Mouse (Mus musculus) heart, postnatal 14 days (tissue): ENCODE data around the gene Col4a2. TPM values are rescaled to one million over a fixed set of nuclear protein-coding genes. Genes with fewer than 3 reads are reported as not detected.

Source experiments
- DNase-seq, 2 experiments: peaks; one replicate each; pipeline ENCODE4 v3.0.0; 2021 to 2022
- intact Hi-C: fragments of 180-260 bp; cut with DNase I; formaldehyde crosslinking; loops from one replicate; pipeline ENCODE4 v1.15.1; 2025
- total RNA-seq, 2 experiments: library from RNA; stranded (reverse); gene quantifications; 2 replicates each; pipeline ENCODE4 v1.2.3; 2021

Col4a2 gene
- total RNA-seq, 2 experiments from 2014 or later: 570 to 571 TPM

GRCm38 (mm10) chr8:11319405-11319804 is 6.8 kb downstream of the Col4a2 start:
- intact Hi-C loops: no loop called here
- peak in 1 of 2 experiments; percentile 22 for DNase-seq

- no peak for DNase-seq
- intact Hi-C loops: no loop called here
Measured at GRCm38 (mm10) chr8:11321841-11322240, 9.2 kb downstream of the Col4a2 start.

- DNase-seq: peak in 1 of 2 experiments; percentile 35
- intact Hi-C loops: no loop called here
Measured at GRCm38 (mm10) chr8:11322724-11323585, 10.3 kb downstream of the Col4a2 start.

GRCm38 (mm10) chr8:11323681-11324080 is 11.1 kb downstream of the Col4a2 start:
- intact Hi-C loops: no loop called here
- DNase-seq: peak in 1 of 2 experiments; percentile 17

GRCm38 (mm10) chr8:11324801-11325395 is 12.3 kb downstream of the Col4a2 start:
- peak in 1 of 2 experiments; percentile 23 for DNase-seq
- intact Hi-C loops: no loop called here

GRCm38 (mm10) chr8:11327298-11327697 is 14.7 kb downstream of the Col4a2 start:
- peak in 1 of 2 experiments; percentile 29 for DNase-seq
- intact Hi-C loops: no loop called here

GRCm38 (mm10) chr8:11327722-11328417 is 15.3 kb downstream of the Col4a2 start:
- intact Hi-C loops: no loop called here
- DNase-seq: peak in 1 of 2 experiments; percentile 5

GRCm38 (mm10) chr8:11331561-11331960 is 19.0 kb downstream of the Col4a2 start:
- intact Hi-C loops: no loop called here

GRCm38 (mm10) chr8:11333746-11334145 is 21.1 kb downstream of the Col4a2 start:
- intact Hi-C loops: no loop called here
- DNase-seq: no peak

More at GRCm38 (mm10) chr8:11331561-11331960, 19.0 kb downstream of the Col4a2 start:
- DNase-seq: peak; percentile 57 to 72

GRCm38 (mm10) chr8:11334493-11334892 is 21.9 kb downstream of the Col4a2 start:
- intact Hi-C loops: no loop called here
- DNase-seq: peak in 1 of 2 experiments; percentile 11

GRCm38 (mm10) chr8:11335238-11335637 is 22.6 kb downstream of the Col4a2 start:
- intact Hi-C loops: no loop called here
- no peak for DNase-seq

GRCm38 (mm10) chr8:11336346-11336745 is 23.7 kb downstream of the Col4a2 start:
- intact Hi-C loops: no loop called here
- DNase-seq: peak in 1 of 2 experiments; percentile 8

- intact Hi-C loops: no loop called here
- DNase-seq: no peak
Measured at GRCm38 (mm10) chr8:11337642-11338041, 25.0 kb downstream of the Col4a2 start.

- intact Hi-C loops: no loop called here
- DNase-seq: peak in 1 of 2 experiments; percentile 5
Measured at GRCm38 (mm10) chr8:11338507-11338906, 25.9 kb downstream of the Col4a2 start.

- DNase-seq: no peak
- intact Hi-C loops: no loop called here
Measured at GRCm38 (mm10) chr8:11340310-11341110, 27.9 kb downstream of the Col4a2 start.

GRCm38 (mm10) chr8:11341111-11341566 is 28.5 kb downstream of the Col4a2 start:
- intact Hi-C loops: no loop called here
- DNase-seq: no peak

GRCm38 (mm10) chr8:11344459-11344858 is 31.9 kb downstream of the Col4a2 start:
- intact Hi-C loops: no loop called here

GRCm38 (mm10) chr8:11346225-11346624 is 33.6 kb downstream of the Col4a2 start:
- no peak for DNase-seq
- intact Hi-C loops: loop anchor here (5.0 kb wide), 1 partner anchor 34 kb away; the partner anchor contains the start of genes Col4a1 and Col4a2

More at GRCm38 (mm10) chr8:11344459-11344858, 31.9 kb downstream of the Col4a2 start:
- DNase-seq: no peak

GRCm38 (mm10) chr8:11347699-11348098 is 35.1 kb downstream of the Col4a2 start:
- no peak for DNase-seq
- intact Hi-C loops: loop anchor here (5.0 kb wide), 1 partner anchor 35 kb away; the partner anchor contains the start of genes Col4a1 and Col4a2

- intact Hi-C loops: loop anchor here (5.0 kb wide), 1 partner anchor 36 kb away; the partner anchor contains the start of genes Col4a1 and Col4a2
- DNase-seq: peak in 1 of 2 experiments; percentile 48
Measured at GRCm38 (mm10) chr8:11348622-11349021, 36.0 kb downstream of the Col4a2 start.
